Mouse (Mus musculus): ENCODE measurements around the gene Dohh. TPM values are rescaled to one million over a fixed set of nuclear protein-coding genes. Genes with fewer than 3 reads are reported as not detected.

Gene Dohh
- total and polyA plus RNA-seq, 3 experiments: 78.2 to 131 (median 81.7) TPM

DNA sequence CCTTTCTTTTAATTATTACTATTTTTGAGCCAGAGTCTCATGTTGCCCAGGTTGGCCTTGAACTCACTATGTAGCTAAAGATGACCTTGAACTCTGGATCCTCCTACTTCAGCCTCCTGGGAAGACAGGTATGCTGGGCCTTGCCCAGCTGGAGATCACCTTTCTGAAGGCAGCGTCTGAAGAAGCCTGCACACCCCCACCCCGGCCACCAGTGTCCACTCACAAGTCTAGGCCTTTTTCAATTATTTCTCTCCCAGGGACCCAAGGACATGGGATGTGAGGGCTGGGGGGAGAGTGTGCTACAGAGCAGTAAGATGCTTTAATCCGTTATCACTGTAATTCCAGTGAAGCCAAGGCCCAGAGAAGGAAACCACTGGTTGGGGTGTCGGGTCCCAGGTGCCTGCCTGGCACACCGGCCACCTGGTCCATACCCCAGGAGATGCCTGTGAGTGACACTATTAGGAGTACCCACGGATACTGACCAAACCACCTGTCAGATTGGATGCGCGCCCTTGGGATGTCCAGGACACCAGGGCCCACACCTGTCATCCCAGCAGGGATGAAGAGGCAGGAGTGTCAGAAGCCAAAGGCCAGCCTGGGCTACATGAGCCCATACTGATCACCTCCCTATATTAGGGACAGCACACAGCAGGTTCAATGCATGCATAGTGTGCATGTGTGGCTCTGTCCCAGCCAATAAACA is 43.7 kb downstream of the Dohh start:
- H3K4me3 ChIP-seq (replicated peaks in 1 of 3; ENCODE audit: low read depth in 2 of 3, low read length in 2 of 3, poor library complexity in 1 of 3): no peak overlapping the region
- H3K4me1 ChIP-seq (ENCODE audit: control insufficient read depth in 1 of 2, insufficient read depth in 2 of 2): peaks cover 33 to 54% of the 10 kb centered on the region in 2 experiments
- no peak overlapping the region for H3K9ac ChIP-seq (ENCODE audit: insufficient read depth, low read depth)
- no peak overlapping the region for H3K27ac ChIP-seq (ENCODE audit: insufficient read depth, low read depth)
- dilution Hi-C loops (cut with MboI; ENCODE audit: extremely low pct_ligation_motif_present, extremely low pct_unique_long_range_greater_than_20kb, low sequenced_read_pairs) (no loop called here), in situ Hi-C loops (cut with MboI; ENCODE audit: low pct_ligation_motif_present, low pct_unique_long_range_greater_than_20kb, low sequenced_read_pairs) (no loop called here)
- TF ChIP-seq HCFC1 (IDR thresholded peaks at IDR 0.05; ENCODE audit: low read depth, low read length) (no peak), ZC3H11A (IDR thresholded peaks at IDR 0.05; ENCODE audit: low read depth, low read length) (no peak), TBP (conservative IDR thresholded peaks at IDR 0.05; ENCODE audit: low read depth, low read length) (no peak), KAT2A (IDR thresholded peaks at IDR 0.05; ENCODE audit: insufficient replicate concordance, low read length) (no peak), MXI1 (IDR thresholded peaks at IDR 0.05; ENCODE audit: low read depth, low read length) (no peak), IRF4 (IDR thresholded peaks at IDR 0.05; ENCODE audit: low read depth, low read length) (no peak), POLR2A (IDR thresholded peaks at IDR 0.05; ENCODE audit: low read depth, low read length) (no peak), TCF12 (IDR thresholded peaks at IDR 0.05; ENCODE audit: low read depth, low read length) (no peak), JUND (conservative IDR thresholded peaks at IDR 0.05; ENCODE audit: low read depth, low read length) (no peak), MAZ (IDR thresholded peaks at IDR 0.05; ENCODE audit: low read depth, low read length) (no peak), ETS1 (conservative IDR thresholded peaks at IDR 0.05; ENCODE audit: low read depth, low read length) (no peak), ZMIZ1 (IDR thresholded peaks at IDR 0.05; ENCODE audit: low read depth, low read length) (no peak), USF2 (conservative IDR thresholded peaks at IDR 0.05; ENCODE audit: low read depth, low read length) (no peak), MAFK (IDR thresholded peaks at IDR 0.05; ENCODE audit: insufficient replicate concordance, low read length) (no peak), RCOR1 (conservative IDR thresholded peaks at IDR 0.05; ENCODE audit: low read depth, low read length) (no peak), MEF2A (IDR thresholded peaks at IDR 0.05; ENCODE audit: borderline replicate concordance, low read depth, low read length) (no peak), ZKSCAN1 (IDR thresholded peaks at IDR 0.05; ENCODE audit: borderline replicate concordance, low read depth, low read length) (no peak), CTCF (conservative IDR thresholded peaks at IDR 0.05 in 1 of 2, IDR thresholded peaks at IDR 0.05 in 1 of 2; ENCODE audit: low read depth in 2 of 2, low read length in 2 of 2) (no peak)
- H3K4me2 ChIP-seq (ENCODE audit: insufficient read depth, low read depth, poor library complexity, severe bottlenecking): no peak overlapping the region
- no peaks in the 10 kb centered on the region for H3K9me3 ChIP-seq (replicated peaks; ENCODE audit: low read length)
- H3K36me3 ChIP-seq (replicated peaks in 1 of 2; ENCODE audit: control insufficient read depth in 1 of 2, insufficient read depth in 1 of 2, low read length in 1 of 2): no peaks in the 10 kb centered on the region
- H3K27me3 ChIP-seq (replicated peaks): peaks cover 36% of the 10 kb centered on the region
- DNase-seq (ENCODE audit: extremely low read depth): no peak
- H3K79me2 ChIP-seq (replicated peaks; ENCODE audit: control insufficient read depth, extremely low read depth, insufficient read depth, poor library complexity, severe bottlenecking): peaks cover 21% of the 10 kb centered on the region

DNA sequence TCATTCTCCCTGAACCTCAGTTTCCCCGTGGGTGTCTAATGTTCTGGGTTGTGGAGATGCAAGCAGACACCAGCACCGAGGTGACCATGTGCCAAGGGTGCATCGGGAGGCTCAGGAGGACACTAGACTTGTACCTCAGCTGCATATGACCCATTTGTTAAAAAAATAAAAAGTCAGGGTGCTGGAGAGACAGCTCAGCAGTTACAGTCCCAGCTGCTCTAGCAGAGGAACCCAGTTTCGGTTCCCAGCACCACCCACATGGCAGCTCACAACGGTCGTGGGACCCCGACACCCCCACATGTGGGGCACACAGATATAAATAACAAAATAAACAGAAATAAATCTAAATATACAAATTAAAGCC is 44.3 kb downstream of the Dohh start:
- no peak for DNase-seq (ENCODE audit: extremely low read depth)
- Histone ChIP-seq H3K4me2 (ENCODE audit: insufficient read depth, low read depth, poor library complexity, severe bottlenecking) (no peak overlapping the region), H3K27me3 (replicated peaks) (peaks cover 36% of the 10 kb centered on the region), H3K36me3 (replicated peaks in 1 of 2; ENCODE audit: control insufficient read depth in 1 of 2, insufficient read depth in 1 of 2, low read length in 1 of 2) (no peaks in the 10 kb centered on the region), H3K79me2 (replicated peaks; ENCODE audit: control insufficient read depth, extremely low read depth, insufficient read depth, poor library complexity, severe bottlenecking) (peaks cover 21% of the 10 kb centered on the region), H3K9me3 (replicated peaks; ENCODE audit: low read length) (no peaks in the 10 kb centered on the region), H3K4me3 (replicated peaks in 1 of 3; ENCODE audit: low read depth in 2 of 3, low read length in 2 of 3, poor library complexity in 1 of 3) (no peak overlapping the region), H3K4me1 (ENCODE audit: control insufficient read depth in 1 of 2, insufficient read depth in 2 of 2) (peaks cover 33 to 60% of the 10 kb centered on the region in 2 experiments), H3K9ac (ENCODE audit: insufficient read depth, low read depth) (no peak overlapping the region), H3K27ac (ENCODE audit: insufficient read depth, low read depth) (no peak overlapping the region)
- TF ChIP-seq USF1 (IDR thresholded peaks at IDR 0.05; ENCODE audit: low read depth, low read length) (no peak), KAT2A (IDR thresholded peaks at IDR 0.05; ENCODE audit: insufficient replicate concordance, low read length) (no peak), SIN3A (IDR thresholded peaks at IDR 0.05; ENCODE audit: low read length) (no peak), HCFC1 (IDR thresholded peaks at IDR 0.05; ENCODE audit: low read depth, low read length) (no peak), NELFE (IDR thresholded peaks at IDR 0.05; ENCODE audit: low read depth, low read length) (no peak), E2F4 (IDR thresholded peaks at IDR 0.05; ENCODE audit: insufficient replicate concordance, low read depth, low read length) (no peak), MXI1 (IDR thresholded peaks at IDR 0.05; ENCODE audit: low read depth, low read length) (no peak), MAX (IDR thresholded peaks at IDR 0.05; ENCODE audit: low read length) (no peak), ZKSCAN1 (IDR thresholded peaks at IDR 0.05; ENCODE audit: borderline replicate concordance, low read depth, low read length) (no peak), MAZ (IDR thresholded peaks at IDR 0.05; ENCODE audit: low read depth, low read length) (no peak), BHLHE40 (IDR thresholded peaks at IDR 0.05; ENCODE audit: low read depth, low read length) (no peak), TBP (conservative IDR thresholded peaks at IDR 0.05; ENCODE audit: low read depth, low read length) (no peak), USF2 (conservative IDR thresholded peaks at IDR 0.05; ENCODE audit: low read depth, low read length) (no peak)
- in situ Hi-C loops (cut with MboI; ENCODE audit: low pct_ligation_motif_present, low pct_unique_long_range_greater_than_20kb, low sequenced_read_pairs) (no loop called here), dilution Hi-C loops (cut with MboI; ENCODE audit: extremely low pct_ligation_motif_present, extremely low pct_unique_long_range_greater_than_20kb, low sequenced_read_pairs) (no loop called here)

Data from CH12.LX (cell line).